Mouse (Mus musculus) spleen, adult 2 months (tissue): ENCODE data around the gene Olfr1204. TPM values are rescaled to one million over a fixed set of nuclear protein-coding genes. Genes with fewer than 3 reads are reported as not detected.

Experiments used
- DNase-seq, 2 experiments: peaks; one replicate each; pipeline versions ENCODE4 v3.0.0 to v3.0.0-alpha.2; 2012 to 2021; ENCODE audit warnings: low spot score in 2 of 2, low read depth in 1 of 2
- H3K27ac ChIP-seq: fragments of 200-500 bp; 2 replicates; pipeline ENCODE4 v1.5.1; 2012; ENCODE audit warnings: low read length, inconsistent platforms; ENCODE audit not compliant: insufficient read depth
- H3K27me3 ChIP-seq: fragments of 200-500 bp; 2 replicates; pipeline ENCODE4 v1.6.1; 2012; ENCODE audit warnings: mild to moderate bottlenecking, moderate library complexity, low read length, inconsistent platforms; ENCODE audit not compliant: control insufficient read depth, insufficient read depth
- H3K36me3 ChIP-seq: fragments of 200-500 bp; 2 replicates; pipeline ENCODE4 v1.6.1; 2012; ENCODE audit warnings: mild to moderate bottlenecking, low read length, inconsistent platforms; ENCODE audit not compliant: control insufficient read depth, insufficient read depth
- H3K4me1 ChIP-seq: fragments of 200-500 bp; 2 replicates; pipeline ENCODE4 v1.6.1; 2011; ENCODE audit warnings: inconsistent platforms; ENCODE audit not compliant: control insufficient read depth, insufficient read depth, insufficient read length
- H3K4me3 ChIP-seq: fragments of 200-500 bp; 2 replicates; pipeline ENCODE4 v1.5.1; 2011; ENCODE audit warnings: mild to moderate bottlenecking, inconsistent platforms; ENCODE audit not compliant: insufficient read depth, insufficient read length; ENCODE audit errors: extremely low read depth
- CTCF ChIP-seq: fragments of 200-500 bp; IDR thresholded peaks from 2 replicates; pipeline ENCODE4 v1.5.1; 2011; ENCODE audit warnings: mild to moderate bottlenecking, inconsistent platforms; ENCODE audit not compliant: insufficient read depth, insufficient read length, insufficient replicate concordance; ENCODE audit errors: extremely low read depth
- POLR2A ChIP-seq: fragments of 200-500 bp; IDR thresholded peaks from 2 replicates; pipeline ENCODE4 v1.6.1; 2011; ENCODE audit warnings: low read depth, low read length, inconsistent platforms
- WGBS: fragments of 180-500 bp; shearing (Covaris S2); methylation state at CpG from one replicate; pipeline ENCODE4 v1.1.7; 2018; 5-methylcytosine and 5-hydroxymethylcytosine counted together
- polyA plus RNA-seq: library from polyadenylated mRNA; depleted of rRNA; stranded (reverse); fragments of >200 nt; gene quantifications from 2 replicates; pipeline ENCODE4 v1.2.3, GENCODE M21; 2012; rRNA removed

The Olfr1204 gene
- polyA plus RNA-seq: not detected in 2 replicates

DNA sequence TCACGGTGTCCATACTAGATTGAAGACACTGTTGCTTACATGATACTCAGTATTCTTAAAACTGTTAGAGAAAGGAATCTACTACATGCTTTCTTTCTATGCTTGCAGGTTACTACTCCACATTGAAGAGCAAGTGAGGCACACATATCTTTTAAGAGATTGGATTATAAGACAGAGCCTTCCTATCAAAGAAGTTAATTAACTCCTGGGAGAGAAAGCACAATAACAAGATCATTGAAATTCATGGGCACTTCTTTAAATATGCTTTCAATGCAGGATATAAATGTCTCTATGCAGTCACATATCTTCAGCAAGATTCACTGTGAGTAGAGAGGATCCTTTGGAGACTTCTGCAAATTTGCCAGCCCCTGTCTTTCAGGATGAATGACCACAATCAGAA, at the start of gene Olfr1204:
Gene Olfr1204, plus strand, starts transcription at position 301 of the 400 bp plus-strand sequence.
- Histone ChIP-seq H3K4me3 (no peak within 1 kb of the TSS), H3K4me1 (no peaks in the 10 kb centered on the region), H3K36me3 (no peaks in the 10 kb centered on the region), H3K27ac (no peak within 1 kb of the TSS), H3K27me3 (no peaks in the 10 kb centered on the region)
- no peak for DNase-seq
- 85% methylated on average over 1 of the region's 1 CpGs for WGBS
- TF ChIP-seq CTCF (no peak), POLR2A (no peak)

DNA sequence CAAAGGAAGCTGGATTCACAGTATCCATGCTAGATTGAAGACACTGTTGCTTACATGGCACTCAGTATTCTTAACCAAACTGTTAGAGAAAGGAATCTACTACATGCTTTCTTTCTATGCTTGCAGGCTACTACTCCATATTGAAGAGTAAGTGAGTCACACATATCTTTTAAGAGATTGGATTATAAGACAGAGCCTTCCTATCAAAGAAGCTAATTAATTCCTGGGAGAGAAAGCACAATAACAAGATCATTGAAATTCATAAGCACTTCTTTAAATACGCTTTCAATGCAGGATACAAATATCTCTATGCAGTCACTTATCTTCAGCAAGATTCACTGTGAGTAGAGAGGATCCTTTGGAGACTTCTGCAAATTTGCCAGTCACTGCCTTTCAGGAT, 34.9 kb upstream of the Olfr1204 start, which contains the start of gene Olfr1202:
Gene Olfr1202, plus strand, starts transcription at position 301 of the 400 bp plus-strand sequence.
- TF ChIP-seq POLR2A (no peak), CTCF (no peak)
- 78% methylated on average over 1 of the region's 1 CpGs for WGBS
- H3K27ac ChIP-seq: no peak within 1 kb of the TSS

DNA sequence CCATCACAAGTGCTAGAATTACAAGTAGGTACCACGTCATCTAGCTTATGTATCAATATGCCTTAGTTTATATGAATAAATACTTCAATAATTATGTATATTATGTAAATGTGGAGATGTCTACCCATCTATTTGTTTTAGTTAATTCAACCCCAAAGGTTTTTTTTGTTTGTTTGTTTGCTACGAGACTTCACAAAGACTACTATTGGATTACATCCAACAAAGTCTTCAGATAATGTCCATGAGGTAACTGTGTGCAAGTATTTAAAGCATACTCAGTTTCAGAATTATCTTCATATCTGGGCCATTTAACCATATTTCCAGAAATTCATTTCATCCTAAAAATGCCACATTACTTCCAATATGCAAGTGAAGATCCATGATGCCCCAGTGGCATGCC, 19.7 kb upstream of the Olfr1204 start, which contains the start of gene Olfr1205:
Gene Olfr1205, plus strand, starts transcription at position 301 of the 400 bp plus-strand sequence.
- H3K27ac ChIP-seq: no peak within 1 kb of the TSS
- WGBS: 85% methylated on average over 2 of the region's 2 CpGs
- no peak for TF ChIP-seq POLR2A
- TF ChIP-seq CTCF: no peak

More for the DNA sequence above, 34.9 kb upstream of the Olfr1204 start, which contains the start of gene Olfr1202:
- Histone ChIP-seq H3K4me1 (no peaks in the 10 kb centered on the region), H3K27me3 (no peaks in the 10 kb centered on the region), H3K4me3 (no peak within 1 kb of the TSS), H3K36me3 (no peaks in the 10 kb centered on the region)
- no peak for DNase-seq

DNA sequence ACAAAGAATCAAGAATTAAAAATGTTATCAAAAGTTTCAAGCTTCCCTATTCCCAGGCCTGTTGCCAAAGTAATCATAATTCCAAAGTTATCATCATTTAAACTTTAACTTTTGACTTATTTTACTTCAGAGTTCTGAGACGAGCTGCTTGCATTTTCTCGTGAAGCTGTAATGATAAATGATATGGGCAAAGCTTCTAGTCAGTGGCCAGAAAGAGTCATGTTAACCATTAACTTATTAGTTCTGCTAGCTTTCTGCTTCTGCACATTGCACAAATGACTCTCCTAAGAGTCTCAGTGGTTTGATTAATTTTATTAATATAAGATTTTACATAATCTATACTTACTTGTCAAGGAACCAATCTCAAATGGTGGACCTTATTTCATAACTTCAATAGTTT, 10.6 kb upstream of the Olfr1204 start:
- TF ChIP-seq CTCF (no peak), POLR2A (no peak)
- no peaks in the 10 kb centered on the region for H3K27me3 ChIP-seq
- H3K27ac ChIP-seq: no peak overlapping the region
- no peaks in the 10 kb centered on the region for H3K36me3 ChIP-seq
- no peaks in the 10 kb centered on the region for H3K4me1 ChIP-seq
- no peak for DNase-seq
- 91% methylated on average over 2 of the region's 2 CpGs for WGBS
- H3K4me3 ChIP-seq: no peak overlapping the region

More for the DNA sequence above, 19.7 kb upstream of the Olfr1204 start, which contains the start of gene Olfr1205:
- Histone ChIP-seq H3K4me1 (no peaks in the 10 kb centered on the region), H3K36me3 (no peaks in the 10 kb centered on the region), H3K27me3 (no peaks in the 10 kb centered on the region), H3K4me3 (no peak within 1 kb of the TSS)
- no peak for DNase-seq

DNA sequence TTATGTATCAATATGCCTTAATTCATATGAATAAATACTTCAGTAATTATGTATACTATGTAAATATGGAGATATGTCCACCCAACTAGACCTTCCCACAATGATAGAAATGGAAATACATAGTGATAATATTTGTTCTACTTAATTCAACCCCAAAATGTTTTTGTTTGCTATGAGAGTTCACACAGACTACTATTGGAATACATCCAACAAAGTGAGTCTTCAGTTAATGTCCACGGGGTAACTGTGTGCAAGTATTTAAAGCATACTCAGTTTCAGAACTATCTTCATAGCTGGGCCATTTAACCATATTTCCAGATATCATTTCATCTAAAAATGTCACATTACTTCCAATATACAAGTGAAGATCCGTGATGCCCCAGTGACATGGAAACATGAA, 13.8 kb downstream of the Olfr1204 start, which contains the start of gene Olfr1206:
Gene Olfr1206, plus strand, starts transcription at position 301 of the 400 bp plus-strand sequence.
- WGBS: 89% methylated on average over 2 of the region's 2 CpGs
- no peaks in the 10 kb centered on the region for H3K36me3 ChIP-seq
- DNase-seq: no peak
- H3K4me3 ChIP-seq: no peak within 1 kb of the TSS
- no peak within 1 kb of the TSS for H3K27ac ChIP-seq
- no peaks in the 10 kb centered on the region for H3K4me1 ChIP-seq
- H3K27me3 ChIP-seq: no peaks in the 10 kb centered on the region
- TF ChIP-seq POLR2A: no peak
- TF ChIP-seq CTCF: no peak

DNA sequence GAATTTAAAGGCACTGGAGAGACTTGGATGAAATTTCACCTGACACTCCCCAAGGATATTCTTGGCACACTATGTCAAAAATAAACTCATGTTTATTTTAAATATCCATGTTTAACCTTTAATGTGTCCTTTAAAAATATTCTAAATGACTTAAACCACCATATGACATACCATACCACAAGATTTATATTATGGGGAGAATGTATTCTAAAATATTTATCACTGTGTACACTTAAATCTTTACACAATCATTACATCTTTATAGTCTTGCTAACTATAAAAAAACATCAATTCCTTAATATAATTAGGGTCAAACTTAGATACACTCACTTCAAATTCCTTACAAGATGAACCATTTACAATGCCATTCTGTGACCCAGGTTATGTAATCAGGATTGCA, 53.1 kb downstream of the Olfr1204 start, which contains the start of gene Olfr1208:
Gene Olfr1208, minus strand, starts transcription at position 101 of the 400 bp plus-strand sequence.
- Histone ChIP-seq H3K36me3 (no peaks in the 10 kb centered on the region), H3K27ac (no peak within 1 kb of the TSS), H3K4me3 (no peak within 1 kb of the TSS), H3K27me3 (no peaks in the 10 kb centered on the region), H3K4me1 (no peaks in the 10 kb centered on the region)
- TF ChIP-seq POLR2A (no peak), CTCF (no peak)
- no peak for DNase-seq

Other genes with a start within 250 kb of the Olfr1204 start
- gene Olfr1191-ps1, start 208.8 kb upstream of the Olfr1204 start, polyA plus RNA-seq: not detected in 2 replicates
- gene Olfr1192-ps1, start 200.8 kb upstream of the Olfr1204 start, polyA plus RNA-seq: not detected in 2 replicates
- not detected in 2 replicates for gene Olfr1193, start 173.7 kb upstream of the Olfr1204 start, polyA plus RNA-seq
- gene Olfr1195, start 160.1 kb upstream of the Olfr1204 start, polyA plus RNA-seq: not detected in 2 replicates
- gene Olfr1196, start 144.7 kb upstream of the Olfr1204 start, polyA plus RNA-seq: not detected in 2 replicates
- gene Olfr1197, start 116.9 kb upstream of the Olfr1204 start, polyA plus RNA-seq: not detected in 2 replicates
- not detected in 2 replicates for gene Olfr1198, start 97.9 kb upstream of the Olfr1204 start, polyA plus RNA-seq
- not detected in 2 replicates for gene Olfr1199, start 88.8 kb upstream of the Olfr1204 start, polyA plus RNA-seq
- gene Olfr1200, start 78.8 kb upstream of the Olfr1204 start, polyA plus RNA-seq: not detected in 2 replicates
- gene Olfr1201, start 56.3 kb upstream of the Olfr1204 start, polyA plus RNA-seq: not detected in 2 replicates
- not detected in 2 replicates for gene Olfr1202, start 34.8 kb upstream of the Olfr1204 start, polyA plus RNA-seq
- gene Olfr1205, start 19.6 kb upstream of the Olfr1204 start, polyA plus RNA-seq: not detected in 2 replicates
- gene Olfr1206, start 13.9 kb downstream of the Olfr1204 start, polyA plus RNA-seq: not detected in 2 replicates
- gene Olfr1208, start 53.0 kb downstream of the Olfr1204 start, polyA plus RNA-seq: not detected in 2 replicates
- gene Olfr1209, start 65.9 kb downstream of the Olfr1204 start, polyA plus RNA-seq: not detected in 2 replicates
- not detected in 2 replicates for gene Olfr1211, start 88.8 kb downstream of the Olfr1204 start, polyA plus RNA-seq
- not detected in 2 replicates for gene Olfr1212, start 104.7 kb downstream of the Olfr1204 start, polyA plus RNA-seq
- not detected in 2 replicates for gene Gm13762, start 131.0 kb downstream of the Olfr1204 start, polyA plus RNA-seq
- gene Olfr1214, start 143.4 kb downstream of the Olfr1204 start, polyA plus RNA-seq: not detected in 2 replicates
- gene Olfr1215, start 157.7 kb downstream of the Olfr1204 start, polyA plus RNA-seq: not detected in 2 replicates
- gene Olfr1216, start 169.0 kb downstream of the Olfr1204 start, polyA plus RNA-seq: not detected in 2 replicates
- gene Olfr1217, start 182.8 kb downstream of the Olfr1204 start, polyA plus RNA-seq: not detected in 2 replicates
- not detected in 2 replicates for gene Olfr1218, start 211.9 kb downstream of the Olfr1204 start, polyA plus RNA-seq
- gene Olfr1219, start 234.2 kb downstream of the Olfr1204 start, polyA plus RNA-seq: not detected in 2 replicates